Mouse (Mus musculus) naive thymus-derived CD4-positive, alpha-beta T cell, adult 2 months (primary cell): ENCODE data around the gene Gltpd2.
"Not testable (repeated sequence)": the region's sequence is repeated elsewhere in the genome, so short reads cannot be mapped to it uniquely, and the experiment has no call there.

ENCODE experiments used
- DNase-seq: peaks from one replicate; pipeline ENCODE4 v3.0.0-alpha.2; 2011; ENCODE audit warnings: low read depth

The Gltpd2 gene

DNA sequence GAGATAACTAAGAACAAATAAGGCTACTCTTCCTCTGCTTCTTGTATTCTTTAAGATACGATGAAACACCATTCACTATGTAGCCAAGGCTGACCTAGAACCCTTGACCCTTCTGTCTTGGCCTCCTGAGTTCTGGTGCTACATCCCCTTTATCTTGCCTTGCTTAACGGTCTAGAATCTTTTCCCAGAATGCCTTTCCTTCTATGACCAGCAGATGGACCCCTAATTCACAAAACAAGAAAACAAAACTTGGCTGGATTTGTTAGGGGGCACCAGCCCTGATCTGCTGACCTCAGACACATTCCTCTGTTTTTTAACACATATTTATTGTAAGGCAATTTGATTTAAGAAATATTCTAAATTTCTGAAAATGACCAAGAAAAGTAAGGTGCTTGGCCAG lies 2.6 kb upstream of the Gltpd2 start:
- peak; percentile 77 for DNase-seq

DNA sequence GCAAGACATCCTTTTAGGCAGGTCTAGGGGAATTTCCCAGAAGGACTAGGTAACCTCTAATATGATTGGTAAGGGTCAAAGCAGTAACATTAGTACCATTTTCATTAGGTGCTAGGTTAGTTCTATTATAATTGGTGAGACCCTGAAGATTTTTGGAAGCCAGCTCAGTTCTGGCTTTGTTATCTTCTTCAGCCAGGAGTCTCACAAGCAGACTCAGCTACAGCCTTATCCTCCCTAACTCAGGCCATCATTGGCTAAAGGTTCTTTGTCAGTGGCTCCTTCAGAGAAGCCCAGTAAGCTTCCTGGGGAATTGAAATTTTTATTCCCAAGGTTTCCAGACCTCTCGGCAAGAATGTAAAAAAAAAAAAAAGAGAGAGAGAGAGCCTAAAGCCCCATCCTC lies 560 bp upstream of the Gltpd2 start:
- no peak for DNase-seq

DNA sequence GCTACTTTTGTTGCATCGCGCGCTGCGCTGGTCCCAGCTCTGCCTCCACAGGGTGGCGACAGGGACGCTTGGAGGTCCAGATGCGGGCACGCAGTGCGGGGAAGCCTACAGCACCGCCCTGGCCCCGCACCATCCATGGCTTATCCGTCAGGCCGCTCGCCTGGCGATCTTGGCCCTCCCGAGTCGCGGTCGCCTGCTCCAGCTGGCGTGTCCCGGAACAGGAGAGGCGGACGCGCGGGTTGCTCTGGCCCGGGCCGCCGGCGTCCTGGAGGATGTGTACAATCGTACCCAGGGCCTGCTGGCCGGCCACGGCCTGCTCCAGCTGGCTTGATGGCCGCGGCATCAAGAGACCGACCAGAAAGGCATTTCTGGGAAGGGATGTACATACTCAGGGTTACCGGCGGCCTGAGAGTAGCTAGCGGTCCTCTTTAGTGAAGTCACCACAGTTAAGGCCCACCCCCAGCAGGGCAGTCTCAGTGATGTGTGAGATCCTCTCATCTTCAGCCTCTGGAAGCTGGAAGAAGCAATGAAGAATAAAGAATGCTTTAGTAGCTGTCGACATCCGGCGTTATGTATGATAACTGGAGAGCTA lies 1.3 kb downstream of the Gltpd2 start:
- DNase-seq = no peak

DNA sequence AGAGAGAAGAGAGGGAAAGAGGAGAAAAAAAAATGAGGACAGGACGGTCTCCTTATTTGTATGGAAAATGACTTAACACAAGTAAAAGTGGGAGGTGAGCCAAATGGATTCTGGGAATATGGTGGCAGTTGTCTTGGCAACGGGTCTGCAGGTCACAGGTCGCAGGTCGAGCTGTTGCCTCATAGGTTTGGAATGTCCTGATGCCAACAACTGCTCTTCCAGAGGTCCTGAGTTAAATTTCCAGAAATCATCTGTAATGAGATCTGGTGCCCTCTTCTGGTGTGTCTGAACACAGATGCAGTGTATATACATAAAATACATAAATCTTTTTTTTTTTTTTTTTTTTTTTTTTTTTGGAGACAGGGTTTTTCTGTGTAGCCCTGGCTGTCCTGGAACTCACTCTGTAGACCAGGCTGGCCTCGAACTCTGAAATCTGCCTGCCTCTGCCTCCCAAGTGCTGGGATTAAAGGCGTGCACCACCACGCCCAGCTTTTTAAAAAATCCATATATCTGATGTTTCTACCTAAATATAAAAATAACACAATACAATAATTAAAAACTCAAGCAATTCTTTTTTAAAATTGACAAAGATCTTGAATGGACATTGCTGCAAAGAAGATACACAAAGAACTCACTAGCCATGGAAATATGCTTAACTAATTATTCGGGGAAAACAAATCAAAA lies 4.5 kb downstream of the Gltpd2 start:
- not testable (repeated sequence) for DNase-seq

DNA sequence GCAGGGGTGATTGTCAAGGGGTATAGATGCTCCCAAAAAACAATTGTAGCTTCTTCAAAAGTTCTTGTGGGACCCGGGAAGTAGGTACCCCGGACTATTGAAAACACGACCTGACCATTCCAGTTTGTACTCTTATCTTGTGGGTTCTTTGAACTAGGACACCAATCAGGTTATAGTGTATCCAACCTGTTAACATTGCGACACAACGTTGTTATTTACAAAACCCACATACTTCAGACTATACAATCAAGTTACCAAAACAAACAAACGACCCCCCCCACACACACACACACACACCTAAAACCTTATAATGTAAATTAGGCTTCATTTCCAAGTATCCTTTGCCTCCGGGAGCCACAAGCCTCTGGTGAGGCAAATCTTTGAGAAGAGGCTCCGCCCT lies 5.8 kb downstream of the Gltpd2 start:
- DNase-seq = no peak

DNA sequence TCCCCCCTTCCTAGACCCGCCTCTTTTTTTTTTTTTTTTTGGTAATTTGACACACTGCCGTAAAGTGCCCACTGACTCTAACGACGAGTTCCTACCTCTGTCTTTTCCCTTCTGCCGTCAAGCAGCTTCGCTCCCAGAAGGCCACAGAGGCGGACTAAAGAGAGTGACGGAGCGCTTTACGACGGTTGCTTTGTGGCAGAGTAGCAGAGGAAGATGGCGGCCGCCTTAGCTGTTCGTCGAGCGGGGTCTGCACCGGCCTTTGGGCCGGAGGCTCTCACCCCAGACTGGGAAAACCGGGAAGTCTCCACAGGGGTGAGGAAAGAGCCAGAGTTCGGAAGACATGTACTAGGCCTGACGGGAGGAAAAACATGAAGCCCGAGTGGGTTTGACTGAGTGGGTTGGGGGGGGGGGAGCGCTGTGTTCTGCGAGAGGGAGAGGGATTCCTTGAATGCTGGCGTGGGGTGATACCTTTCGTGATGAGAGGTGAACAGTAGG lies 6.2 kb downstream of the Gltpd2 start, which contains the start of gene Psmb6:
Gene Psmb6, plus strand, starts transcription at position 184 of the 495 bp plus-strand sequence.
- DNase-seq = peak; percentile 95

DNA sequence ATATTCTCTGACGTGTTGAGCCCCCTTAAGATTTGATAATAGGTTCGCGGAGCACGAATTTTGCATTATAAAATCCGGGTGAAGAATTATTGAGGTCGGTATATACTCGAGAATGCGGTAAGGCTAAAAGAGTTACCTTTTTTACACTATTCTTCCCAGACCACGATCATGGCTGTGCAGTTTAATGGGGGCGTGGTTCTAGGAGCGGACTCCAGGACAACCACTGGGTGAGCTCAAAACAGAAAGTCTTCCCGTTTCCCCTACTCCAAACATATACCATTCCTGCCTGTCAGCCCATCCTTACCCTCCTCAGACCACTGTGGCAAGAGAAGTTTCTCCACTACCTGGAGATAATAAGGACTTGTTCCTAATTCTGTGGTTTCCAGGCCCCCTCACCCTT lies 6.7 kb downstream of the Gltpd2 start:
- DNase-seq = no peak

DNA sequence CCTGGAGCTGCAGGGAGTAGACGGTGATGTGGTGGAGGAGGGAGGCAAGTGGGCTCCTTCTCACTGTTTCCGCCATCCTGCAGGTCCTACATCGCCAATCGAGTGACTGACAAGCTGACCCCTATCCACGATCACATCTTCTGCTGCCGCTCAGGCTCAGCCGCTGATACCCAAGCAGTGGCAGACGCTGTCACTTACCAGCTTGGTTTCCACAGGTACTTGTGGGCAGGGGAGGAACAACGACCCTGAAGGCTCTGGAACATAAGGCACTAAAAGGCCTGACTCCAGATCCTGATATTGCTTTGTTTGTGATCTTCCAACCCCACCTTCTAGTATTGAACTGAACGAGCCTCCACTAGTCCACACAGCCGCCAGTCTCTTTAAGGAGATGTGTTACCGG lies 7.2 kb downstream of the Gltpd2 start:
- no peak for DNase-seq

DNA sequence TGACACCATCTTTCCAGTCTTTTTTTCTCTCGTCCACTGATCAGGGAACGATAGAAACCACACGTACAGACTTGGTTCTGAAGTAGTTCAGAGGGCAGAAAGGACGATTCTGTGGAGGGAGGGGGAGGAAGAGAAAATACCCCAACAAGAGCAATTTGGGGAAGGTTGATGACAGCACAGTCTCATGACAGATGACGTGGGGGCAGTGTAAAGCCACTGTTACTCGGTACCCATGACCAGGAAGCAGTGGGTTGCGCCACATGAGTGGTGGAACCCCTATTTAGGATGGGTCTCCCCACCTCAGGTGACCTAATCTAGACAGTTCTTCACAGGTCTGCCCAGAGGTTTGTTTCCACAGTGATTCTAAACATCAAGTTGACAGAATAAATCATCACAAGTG lies 9.6 kb downstream of the Gltpd2 start:
- no peak for DNase-seq

DNA sequence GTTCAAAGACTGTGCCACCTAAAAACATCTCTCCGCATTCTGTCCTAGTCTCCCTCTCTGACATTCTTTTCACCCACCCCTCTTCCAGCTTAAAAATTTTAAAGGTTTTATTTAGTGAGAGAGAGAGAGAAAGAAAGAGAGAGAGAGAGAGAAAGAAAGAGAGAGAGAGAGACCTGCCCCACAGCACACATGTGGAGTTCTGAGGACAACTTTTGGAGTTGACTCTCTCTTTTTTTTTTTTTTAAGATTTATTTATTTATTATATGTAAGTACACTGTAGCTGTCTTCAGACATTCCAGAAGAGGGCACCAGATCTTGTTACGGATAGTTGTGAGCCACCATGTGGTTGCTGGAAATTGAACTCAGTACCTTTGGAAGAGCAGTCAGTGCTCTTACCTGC lies 12.1 kb downstream of the Gltpd2 start:
- not testable (repeated sequence) for DNase-seq

DNA sequence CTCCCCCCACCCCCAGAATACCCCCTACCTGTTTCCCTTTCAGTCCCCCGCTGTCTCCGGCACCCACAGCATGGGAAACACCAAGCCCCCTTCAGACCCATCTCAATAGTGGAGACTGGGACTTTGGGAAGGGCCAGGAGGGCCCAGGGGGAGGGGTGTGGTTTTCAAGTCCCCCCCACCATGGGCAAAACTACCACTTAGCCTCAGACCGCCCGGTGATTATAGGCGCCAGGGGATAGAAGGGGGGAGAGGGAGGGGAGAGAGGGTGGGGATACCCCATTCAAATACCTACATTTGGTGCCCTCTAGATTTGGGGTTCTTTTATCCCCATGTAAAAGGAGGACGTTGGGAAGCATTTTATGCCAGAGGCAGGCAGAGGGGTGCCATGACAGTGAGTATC lies 13.8 kb downstream of the Gltpd2 start, which contains the start of gene Gm40193:
Gene Gm40193, minus strand, starts transcription at position 101 of the 400 bp plus-strand sequence.
- DNase-seq = no peak

DNA sequence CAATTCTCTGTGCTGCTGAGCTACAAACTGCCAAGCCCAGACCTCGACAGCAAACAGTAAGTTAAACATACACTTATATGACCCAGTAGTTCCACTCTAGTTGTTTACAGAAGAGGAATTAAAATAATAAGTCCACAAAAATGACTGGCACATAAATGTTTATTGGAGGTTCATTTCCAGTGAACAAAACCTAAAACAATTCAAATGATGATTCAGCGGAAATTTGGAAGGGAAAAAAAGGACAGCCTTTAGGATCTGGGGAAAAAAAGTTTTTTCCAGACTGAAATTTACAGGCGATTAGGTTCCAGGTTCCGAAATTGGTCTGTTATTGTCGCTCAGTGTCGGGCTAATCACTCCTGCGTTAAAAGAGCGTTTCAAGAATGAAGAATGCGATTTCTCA lies 20.4 kb downstream of the Gltpd2 start:
- no peak for DNase-seq

DNA sequence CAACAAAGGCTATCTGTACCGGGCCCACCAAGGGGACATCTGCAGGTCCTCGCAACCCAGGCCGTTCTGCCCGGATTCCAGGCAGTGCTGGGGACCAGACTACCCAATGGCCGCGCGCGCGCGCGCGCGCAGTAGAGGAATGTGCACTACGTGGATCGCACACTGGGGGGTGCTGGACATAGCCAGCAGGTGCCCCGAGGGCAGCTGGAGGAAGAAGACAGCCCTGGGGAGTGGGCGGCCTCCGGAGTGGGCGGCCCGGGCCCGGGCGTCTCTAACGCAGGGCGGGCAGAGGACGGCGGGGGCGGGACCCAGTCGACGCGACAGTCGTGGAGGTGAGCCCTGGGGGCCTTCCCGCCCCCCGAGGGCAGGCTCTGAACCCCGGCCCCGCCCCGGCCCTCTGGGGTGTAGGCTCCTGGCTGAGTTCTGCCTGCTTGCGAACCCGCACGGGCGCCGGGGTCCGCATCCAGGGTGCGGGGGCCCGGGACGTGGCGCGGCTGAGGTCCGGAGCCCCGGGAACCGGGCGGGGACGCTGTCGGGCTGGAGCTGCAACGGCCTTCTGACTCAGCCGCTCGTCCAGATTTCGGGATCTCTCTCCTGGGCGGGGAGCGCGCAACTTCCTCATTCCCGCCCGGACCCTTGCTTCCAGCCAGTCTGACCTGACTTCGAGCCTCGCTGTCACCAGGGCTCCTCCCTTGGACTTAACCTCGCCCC lies 21.0 kb downstream of the Gltpd2 start, which contains the start of gene Pld2:
Gene Pld2, plus strand, starts transcription at position 188 of the 711 bp plus-strand sequence.
- peak; percentile 89 for DNase-seq

DNA sequence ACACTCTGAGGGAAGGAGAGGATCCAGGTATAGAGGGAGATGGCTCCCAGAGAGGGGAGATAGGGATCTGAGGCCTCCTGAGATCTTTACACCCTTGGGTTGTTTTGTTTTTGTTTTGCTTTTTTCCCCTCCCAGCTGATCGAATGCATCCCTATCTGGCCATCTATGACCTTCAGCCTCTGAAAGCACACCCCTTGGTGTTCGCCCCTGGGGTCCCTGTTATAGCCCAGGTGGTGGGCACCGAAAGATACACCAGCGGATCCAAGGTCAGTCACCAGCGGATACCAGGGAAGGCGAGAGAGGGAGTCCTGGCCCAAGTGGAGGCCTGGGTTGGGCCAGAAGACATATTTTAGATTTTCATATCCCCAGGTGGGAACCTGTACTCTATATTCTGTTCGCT lies 21.9 kb downstream of the Gltpd2 start:
- no peak for DNase-seq

DNA sequence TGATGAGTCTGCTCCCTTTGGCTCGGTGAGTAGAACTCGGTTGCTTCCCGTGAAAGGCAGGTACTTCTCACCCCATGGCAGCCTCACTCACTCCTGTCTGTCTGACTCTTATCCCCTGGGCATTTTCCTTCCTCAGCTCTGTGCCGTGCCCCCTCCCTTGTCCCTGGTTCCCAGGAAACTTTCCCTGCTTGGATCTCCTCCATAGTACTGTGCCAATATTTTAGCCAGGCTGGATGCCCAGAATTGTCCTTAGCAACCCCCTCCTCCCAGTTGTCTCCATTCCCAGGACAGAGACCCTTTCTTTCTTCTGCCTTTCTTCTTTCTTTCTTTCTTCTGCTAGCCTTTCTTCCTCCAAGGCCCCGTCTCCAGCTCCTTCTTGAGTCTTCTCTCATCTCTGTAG lies 22.4 kb downstream of the Gltpd2 start:
- no peak for DNase-seq

DNA sequence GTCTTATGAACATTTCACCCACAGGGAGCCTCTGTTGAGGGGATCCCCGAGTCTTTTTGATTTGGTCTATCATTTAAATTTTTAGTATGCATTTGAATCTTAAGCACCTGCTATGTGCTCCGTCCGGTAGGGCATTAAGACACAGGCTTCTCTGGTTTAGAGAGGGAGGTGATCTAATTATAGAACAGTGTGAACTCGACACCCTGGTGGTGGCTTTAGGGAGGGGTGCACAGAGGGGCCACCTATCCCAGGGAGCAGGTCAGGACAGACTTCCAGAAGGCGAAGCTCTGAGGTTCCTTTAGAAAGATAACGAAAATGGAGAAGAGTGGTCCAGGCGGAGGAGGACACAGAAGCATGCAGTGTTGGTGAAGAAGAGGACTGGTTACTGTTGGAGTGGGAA lies 25.5 kb downstream of the Gltpd2 start:
- DNase-seq = no peak

DNA sequence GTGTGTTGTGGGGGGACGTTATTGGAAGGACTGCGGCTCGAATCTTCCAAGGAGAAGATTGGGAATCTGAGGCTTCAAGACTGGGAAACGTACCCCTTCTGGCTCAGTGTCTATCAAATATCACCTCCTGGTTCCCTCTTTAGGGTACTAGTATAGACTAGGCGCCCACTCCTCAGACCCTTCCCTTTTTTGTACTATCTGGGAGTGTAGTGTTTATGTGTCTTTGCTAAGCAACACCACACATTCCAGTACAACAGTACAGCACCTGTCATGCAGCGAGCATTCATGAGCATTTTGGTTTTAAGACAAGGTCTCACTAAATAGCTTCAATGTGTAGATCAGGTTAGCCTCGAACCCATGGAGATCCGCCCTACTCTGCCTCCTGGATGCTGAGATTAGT lies 32.5 kb downstream of the Gltpd2 start:
- no peak for DNase-seq

DNA sequence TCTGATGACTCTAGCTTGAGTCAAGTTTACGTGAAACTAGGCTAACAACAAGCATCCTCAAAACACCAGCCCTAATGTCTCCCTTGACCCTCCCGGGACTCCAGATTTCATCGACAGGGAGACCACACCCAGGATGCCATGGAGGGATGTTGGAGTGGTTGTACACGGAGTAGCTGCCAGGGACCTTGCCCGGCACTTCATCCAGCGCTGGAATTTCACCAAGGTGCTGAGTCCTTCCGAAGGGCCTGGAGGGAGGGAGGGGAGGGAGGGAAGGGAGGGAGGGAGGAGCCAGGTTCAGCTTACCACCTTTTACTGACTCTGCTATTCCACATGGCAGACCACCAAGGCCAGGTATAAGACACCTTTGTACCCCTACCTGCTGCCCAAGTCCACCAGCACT lies 34.9 kb downstream of the Gltpd2 start:
- no peak for DNase-seq

DNA sequence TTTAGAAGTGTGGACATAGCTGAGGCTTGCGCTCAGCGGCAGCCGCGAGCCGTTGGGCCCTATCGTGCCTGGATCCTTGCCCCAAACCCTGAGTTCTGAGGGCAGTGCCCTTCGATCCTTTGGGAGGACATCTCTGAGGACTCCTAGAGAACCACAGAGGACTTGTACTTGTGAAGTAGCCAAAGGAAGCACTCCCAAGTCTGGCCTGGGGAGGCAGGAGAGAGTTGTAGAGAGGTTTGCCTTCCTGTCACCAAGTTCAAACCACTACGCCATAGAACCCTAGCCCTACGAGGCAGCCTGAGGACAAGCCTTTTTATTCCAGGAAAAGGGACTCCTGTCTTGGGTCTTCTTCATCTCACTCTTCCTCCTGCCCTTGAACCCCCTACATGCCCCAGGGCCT lies 38.5 kb downstream of the Gltpd2 start:
- no peak for DNase-seq

DNA sequence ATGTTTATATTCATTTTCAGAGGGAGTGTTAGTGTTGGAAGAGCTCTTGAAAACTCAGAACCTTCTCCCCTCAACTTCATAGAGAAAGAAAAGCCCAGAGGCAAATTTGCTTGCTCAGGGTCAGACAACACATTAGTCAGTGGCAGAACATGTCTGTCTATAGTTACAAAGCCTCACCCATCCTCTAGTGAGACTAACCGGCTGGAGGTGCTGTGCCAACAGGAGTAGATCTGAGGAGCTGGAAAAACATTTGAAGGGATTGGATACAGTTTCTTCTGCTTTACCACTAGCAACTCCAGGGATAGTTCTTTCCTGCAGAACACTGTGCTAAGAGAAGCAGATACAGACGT lies 42.9 kb downstream of the Gltpd2 start:
- peak; percentile 46 for DNase-seq

DNA sequence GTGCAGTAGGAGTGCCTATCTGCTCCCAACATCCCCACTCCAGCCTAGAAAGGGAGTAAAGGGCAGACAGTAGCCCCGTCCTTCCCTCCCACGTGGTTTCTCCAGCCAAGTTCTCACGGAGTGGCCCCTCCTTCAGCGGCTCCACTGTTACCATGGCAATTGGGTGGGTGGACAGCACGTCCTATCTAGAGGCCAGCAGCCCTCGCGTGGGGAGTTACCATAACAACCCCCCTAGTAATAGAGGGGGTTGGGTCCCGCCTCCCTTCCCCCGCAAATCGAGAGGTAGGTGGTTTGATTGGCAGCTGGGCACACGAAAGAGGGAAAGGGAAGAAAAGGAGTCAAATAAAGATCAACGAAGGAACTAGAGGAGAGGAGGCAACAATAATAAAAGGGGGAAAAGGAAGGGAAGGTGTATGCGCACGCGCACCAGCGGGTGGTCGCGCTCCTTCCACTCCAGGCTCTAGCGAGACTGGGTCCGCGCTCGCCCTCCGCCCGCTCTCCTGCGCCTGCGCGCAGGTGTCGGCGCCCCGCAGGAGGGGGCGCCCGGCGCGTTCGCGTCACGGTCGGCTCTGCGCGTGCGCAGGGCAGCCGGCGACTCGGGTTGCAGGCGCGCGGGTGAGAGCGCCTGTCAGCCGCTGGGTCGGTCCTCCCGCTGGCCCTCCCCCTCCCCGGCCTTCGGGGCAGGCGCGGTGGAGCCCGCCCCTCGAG lies 43.4 kb downstream of the Gltpd2 start, which contains the start of gene Mink1:
Gene Mink1, plus strand, starts transcription at position 595 of the 708 bp plus-strand sequence.
- peak; percentile 92 for DNase-seq

DNA sequence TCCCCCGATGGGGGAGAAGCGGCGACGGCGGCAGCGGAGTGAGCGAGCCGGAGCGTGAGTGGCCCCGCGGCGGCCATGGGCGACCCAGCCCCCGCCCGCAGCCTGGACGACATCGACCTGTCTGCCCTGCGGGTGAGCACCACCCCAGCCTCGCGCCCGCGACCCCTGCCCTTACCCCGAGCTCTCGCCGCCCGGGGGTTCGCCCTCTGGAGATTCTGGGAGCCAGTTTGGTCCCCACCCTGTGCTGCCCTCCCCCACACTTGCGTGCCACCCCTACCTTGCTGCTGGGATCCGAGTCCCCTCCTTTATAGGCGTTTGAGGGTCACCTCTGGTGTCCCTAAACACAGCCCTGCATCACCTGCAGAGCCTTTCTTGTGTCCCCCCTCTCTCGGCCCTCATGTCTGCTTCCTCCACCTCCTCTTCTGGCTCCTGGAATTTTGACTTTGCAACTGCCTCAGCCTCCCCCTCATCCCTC lies 44.0 kb downstream of the Gltpd2 start:
- no peak for DNase-seq
